Mouse (Mus musculus) embryonic facial prominence, embryonic 14.5 days (tissue): ENCODE measurements around the gene Gse1. TPM values are rescaled to one million over a fixed set of nuclear protein-coding genes. Genes with fewer than 3 reads are reported as not detected.
A peak's percentile ranks its signal among the peaks of the same experiment; 100 is the strongest.

Experiments
- ATAC-seq: fragments of 200-750 bp; cut with Nextera tagmentation; 2 replicates; pipeline ENCODE4 v1.8.0; 2017; ENCODE audit warnings: low read depth, moderate number of reproducible peaks, moderate TSS enrichment
- DNase-seq: peaks from one replicate; pipeline ENCODE4 v3.0.0-alpha.2; 2015; ENCODE audit warnings: low spot score
- H3K27ac ChIP-seq: fragments of 300-500 bp; sonication (generic); replicated peaks from 2 replicates; pipeline ENCODE4 v1.5.1; 2014; ENCODE audit warnings: low read depth, mild to moderate bottlenecking, low read length, moderate library complexity
- H3K27me3 ChIP-seq: fragments of 300-500 bp; sonication (generic); replicated peaks from 2 replicates; pipeline ENCODE4 v1.6.1; 2014; ENCODE audit warnings: low read length; ENCODE audit not compliant: control insufficient read depth, insufficient read depth
- H3K36me3 ChIP-seq: fragments of 300-500 bp; sonication (generic); 2 replicates; pipeline ENCODE4 v1.6.1; 2014; ENCODE audit warnings: low read length, mixed read lengths; ENCODE audit not compliant: control insufficient read depth, insufficient read depth
- H3K4me1 ChIP-seq: fragments of 300-500 bp; sonication (generic); 2 replicates; pipeline ENCODE4 v1.6.1; 2014; ENCODE audit warnings: antibody characterized with exemption, low read length; ENCODE audit not compliant: control insufficient read depth, insufficient read depth
- H3K4me2 ChIP-seq: fragments of 300-500 bp; sonication (generic); 2 replicates; pipeline ENCODE4 v1.6.1; 2014; ENCODE audit warnings: low read depth, mild to moderate bottlenecking, low read length, moderate library complexity, mixed read lengths
- H3K4me3 ChIP-seq: fragments of 300-500 bp; sonication (generic); 2 replicates; pipeline ENCODE4 v1.5.1; 2014; ENCODE audit warnings: low read depth, mild to moderate bottlenecking, low read length
- H3K9ac ChIP-seq: fragments of 300-500 bp; sonication (generic); 2 replicates; pipeline ENCODE4 v1.6.1; 2014; ENCODE audit warnings: low read depth, mild to moderate bottlenecking, low read length, moderate library complexity, mixed read lengths
- H3K9me3 ChIP-seq: fragments of 300-500 bp; sonication (generic); 2 replicates; pipeline ENCODE4 v1.6.1; 2016; ENCODE audit warnings: low read length; ENCODE audit not compliant: control insufficient read depth
- WGBS: fragments of 180-500 bp; shearing (Covaris S2); extraction: QIAGEN DNeasy Blood & Tissue Kit; methylation state at CpG from one replicate; pipeline ENCODE4 v1.1.7; 2014; 5-methylcytosine and 5-hydroxymethylcytosine counted together
- polyA plus RNA-seq: library from polyadenylated mRNA; unstranded; fragments of >200 nt; fragmentation: Nextera tagmentation; extraction: Ambion mirVana; gene quantifications from 2 replicates; pipeline ENCODE4 v1.2.1, GENCODE M21; 2014

Gene Gse1
- polyA plus RNA-seq, 1 experiment from 2014 or later, result 8.7 TPM

GRCm38 (mm10) chr8:120278009-120278408 is 49.8 kb downstream of the Gse1 start:
- DNase-seq, result peak; percentile 77
- Histone ChIP-seq H3K4me1 (peaks cover 75% of the 10 kb centered on the region), H3K27ac (peak overlapping the region; percentile 92), H3K9ac (peak overlapping the region; percentile 37; the same call in 1 of the 2 replicates), H3K27me3 (no peaks in the 10 kb centered on the region), H3K4me3 (no peak overlapping the region), H3K36me3 (no peaks in the 10 kb centered on the region), H3K4me2 (peak overlapping the region; percentile 68; the same call in 1 of the 2 replicates), H3K9me3 (no peaks in the 10 kb centered on the region)
- no peak for ATAC-seq
- 33% methylated on average over 13 of the region's 14 CpGs for WGBS

GRCm38 (mm10) chr8:120279418-120279817 is 51.2 kb downstream of the Gse1 start:
- Histone ChIP-seq H3K27me3 (no peaks in the 10 kb centered on the region), H3K36me3 (no peaks in the 10 kb centered on the region), H3K4me2 (no peak overlapping the region), H3K27ac (no peak overlapping the region), H3K4me3 (no peak overlapping the region), H3K9ac (no peak overlapping the region), H3K4me1 (peaks cover 80% of the 10 kb centered on the region), H3K9me3 (no peaks in the 10 kb centered on the region)
- WGBS, result 74% methylated on average over 7 of the region's 8 CpGs
- ATAC-seq, result no peak
- DNase-seq, result no peak

- peak; percentile 42; the same call in 1 of the 2 replicates for ATAC-seq
- peak; percentile 85 for DNase-seq
- Histone ChIP-seq H3K4me3 (no peak overlapping the region), H3K9me3 (no peaks in the 10 kb centered on the region), H3K27me3 (no peaks in the 10 kb centered on the region), H3K9ac (no peak overlapping the region), H3K27ac (no peak overlapping the region), H3K4me2 (no peak overlapping the region), H3K36me3 (no peaks in the 10 kb centered on the region), H3K4me1 (peaks cover 80% of the 10 kb centered on the region)
- 16% methylated on average over 4 of the region's 4 CpGs for WGBS
Observed at GRCm38 (mm10) chr8:120281487-120281886, 53.2 kb downstream of the Gse1 start.

- Histone ChIP-seq H3K9ac (0 out of 2 replicates have a peak overlapping the region, but pooled peaks have one; percentile 31), H3K36me3 (no peaks in the 10 kb centered on the region), H3K4me1 (peaks cover 70% of the 10 kb centered on the region), H3K4me2 (0 out of 2 replicates have a peak overlapping the region, but pooled peaks have one; percentile 10), H3K27ac (peak overlapping the region; percentile 68), H3K4me3 (no peak overlapping the region), H3K9me3 (no peaks in the 10 kb centered on the region), H3K27me3 (no peaks in the 10 kb centered on the region)
- DNase-seq (peak; percentile 65), ATAC-seq (peak; percentile 5; the same call in 1 of the 2 replicates)
- 6% methylated on average over 4 of the region's 5 CpGs for WGBS
Observed at GRCm38 (mm10) chr8:120282465-120282864, 54.2 kb downstream of the Gse1 start.

- WGBS, result 18% methylated on average over 9 of the region's 9 CpGs
- H3K4me3 ChIP-seq, result no peak overlapping the region
- H3K36me3 ChIP-seq, result no peaks in the 10 kb centered on the region
- H3K27me3 ChIP-seq, result no peaks in the 10 kb centered on the region
- no peak for ATAC-seq
- H3K4me1 ChIP-seq, result peaks cover 70% of the 10 kb centered on the region
- H3K9ac ChIP-seq, result 0 out of 2 replicates have a peak overlapping the region, but pooled peaks have one; percentile 31
- 0 out of 2 replicates have a peak overlapping the region, but pooled peaks have one; percentile 10 for H3K4me2 ChIP-seq
- DNase-seq, result peak; percentile 71
- H3K27ac ChIP-seq, result peak overlapping the region; percentile 45
- H3K9me3 ChIP-seq, result no peaks in the 10 kb centered on the region
Observed at GRCm38 (mm10) chr8:120284265-120284664, 56.0 kb downstream of the Gse1 start.

GRCm38 (mm10) chr8:120285033-120285432 is 56.8 kb downstream of the Gse1 start:
- H3K27ac ChIP-seq, result peak overlapping the region; percentile 45
- H3K4me2 ChIP-seq, result no peak overlapping the region
- no peak overlapping the region for H3K4me3 ChIP-seq
- ATAC-seq (peak; percentile 33), DNase-seq (peak; percentile 79)
- peak overlapping the region; percentile 0; the same call in 1 of the 2 replicates for H3K9ac ChIP-seq
- 20% methylated on average over 3 of the region's 3 CpGs for WGBS
- peaks cover 76% of the 10 kb centered on the region for H3K4me1 ChIP-seq
- H3K36me3 ChIP-seq, result no peaks in the 10 kb centered on the region
- no peaks in the 10 kb centered on the region for H3K27me3 ChIP-seq
- no peaks in the 10 kb centered on the region for H3K9me3 ChIP-seq

- Histone ChIP-seq H3K4me3 (no peak overlapping the region), H3K4me2 (no peak overlapping the region), H3K27ac (no peak overlapping the region), H3K9ac (no peak overlapping the region), H3K4me1 (peaks cover 80% of the 10 kb centered on the region), H3K27me3 (no peaks in the 10 kb centered on the region), H3K36me3 (no peaks in the 10 kb centered on the region), H3K9me3 (no peaks in the 10 kb centered on the region)
- DNase-seq (no peak), ATAC-seq (no peak)
- 62% methylated on average over 9 of the region's 9 CpGs for WGBS
Observed at GRCm38 (mm10) chr8:120285878-120286277, 57.6 kb downstream of the Gse1 start.

- DNase-seq (peak; percentile 84), ATAC-seq (peak; percentile 23; the same call in 1 of the 2 replicates)
- no peaks in the 10 kb centered on the region for H3K9me3 ChIP-seq
- H3K27ac ChIP-seq, result 0 out of 2 replicates have a peak overlapping the region, but pooled peaks have one; percentile 44
- H3K9ac ChIP-seq, result no peak overlapping the region; the same call in 1 of the 2 replicates
- peaks cover 79% of the 10 kb centered on the region for H3K4me1 ChIP-seq
- H3K27me3 ChIP-seq, result no peaks in the 10 kb centered on the region
- WGBS, result 32% methylated on average over 20 of the region's 21 CpGs
- no peaks in the 10 kb centered on the region for H3K36me3 ChIP-seq
- H3K4me2 ChIP-seq, result no peak overlapping the region
- no peak overlapping the region for H3K4me3 ChIP-seq
Observed at GRCm38 (mm10) chr8:120288122-120288908, 60.1 kb downstream of the Gse1 start.
